Mouse (Mus musculus) Muller cell, postnatal 12 days (primary cell): Measurements from ENCODE around the gene Cxcl12.

Source experiments
- DNase-seq: peaks from one replicate; pipeline ENCODE4 v3.0.0-alpha.2; 2015; ENCODE audit errors: inconsistent ontology term

Cxcl12 gene

GRCm38 (mm10) chr6:117173876-117174275 is 5.5 kb downstream of the Cxcl12 start:
- DNase-seq, result peak; percentile 70

GRCm38 (mm10) chr6:117175113-117175793 is 6.9 kb downstream of the Cxcl12 start:
- no peak for DNase-seq

GRCm38 (mm10) chr6:117176406-117176805 is 8.1 kb downstream of the Cxcl12 start:
- DNase-seq, result no peak

- no peak for DNase-seq
Measured at GRCm38 (mm10) chr6:117180303-117180702, 12.0 kb downstream of the Cxcl12 start.

- DNase-seq, result no peak
Measured at GRCm38 (mm10) chr6:117185381-117185780, 17.0 kb downstream of the Cxcl12 start.

GRCm38 (mm10) chr6:117190453-117190852 is 22.1 kb downstream of the Cxcl12 start:
- DNase-seq, result no peak

- DNase-seq, result no peak
Measured at GRCm38 (mm10) chr6:117191741-117192140, 23.4 kb downstream of the Cxcl12 start.

- no peak for DNase-seq
Measured at GRCm38 (mm10) chr6:117192678-117193077, 24.3 kb downstream of the Cxcl12 start.

GRCm38 (mm10) chr6:117195270-117195669 is 26.9 kb downstream of the Cxcl12 start:
- DNase-seq, result no peak

GRCm38 (mm10) chr6:117198871-117199270 is 30.5 kb downstream of the Cxcl12 start:
- no peak for DNase-seq

GRCm38 (mm10) chr6:117199718-117200117 is 31.4 kb downstream of the Cxcl12 start:
- peak; percentile 52 for DNase-seq

GRCm38 (mm10) chr6:117200916-117201315 is 32.6 kb downstream of the Cxcl12 start:
- no peak for DNase-seq

GRCm38 (mm10) chr6:117201396-117201795 is 33.1 kb downstream of the Cxcl12 start:
- no peak for DNase-seq

- no peak for DNase-seq
Measured at GRCm38 (mm10) chr6:117201859-117202258, 33.5 kb downstream of the Cxcl12 start.

- DNase-seq, result peak; percentile 78
Measured at GRCm38 (mm10) chr6:117202856-117203400, 34.6 kb downstream of the Cxcl12 start.

- peak; percentile 40 for DNase-seq
Measured at GRCm38 (mm10) chr6:117204112-117204511, 35.8 kb downstream of the Cxcl12 start.

- DNase-seq, result peak; percentile 12
Measured at GRCm38 (mm10) chr6:117206834-117207233, 38.5 kb downstream of the Cxcl12 start.

- peak; percentile 43 for DNase-seq
Measured at GRCm38 (mm10) chr6:117207289-117207688, 39.0 kb downstream of the Cxcl12 start.

- DNase-seq, result no peak
Measured at GRCm38 (mm10) chr6:117210086-117210485, 41.8 kb downstream of the Cxcl12 start.

- no peak for DNase-seq
Measured at GRCm38 (mm10) chr6:117210536-117210935, 42.2 kb downstream of the Cxcl12 start.

GRCm38 (mm10) chr6:117214506-117214905 is 46.2 kb downstream of the Cxcl12 start:
- DNase-seq, result no peak

GRCm38 (mm10) chr6:117218442-117219299 is 50.3 kb downstream of the Cxcl12 start:
- DNase-seq, result no peak

- DNase-seq, result no peak
Measured at GRCm38 (mm10) chr6:117219300-117219680, 51.0 kb downstream of the Cxcl12 start.
